Mouse (Mus musculus) liver, embryonic 14.5 days (tissue): Measurements from ENCODE around the gene Klk15. TPM values are rescaled to one million over a fixed set of nuclear protein-coding genes. Genes with fewer than 3 reads are reported as not detected.
"Not testable (repeated sequence)": the region's sequence is repeated elsewhere in the genome, so short reads cannot be mapped to it uniquely, and the experiment has no call there.

Experiments used
- ATAC-seq: fragments of 200-750 bp; cut with Nextera tagmentation; 2 replicates; pipeline ENCODE4 v1.8.0; 2017; ENCODE audit warnings: moderate number of reproducible peaks, mild to moderate bottlenecking, moderate library complexity; ENCODE audit not compliant: insufficient read depth
- DNase-seq, 3 experiments: peaks; one replicate each; pipeline ENCODE4 v3.0.0-alpha.2; 2012 to 2013; ENCODE audit warnings: low read depth in 3 of 3, low spot score in 3 of 3
- H3K27ac ChIP-seq: fragments of 300-500 bp; sonication (generic); 2 replicates; pipeline ENCODE4 v1.5.1; 2014; ENCODE audit warnings: moderate library complexity, mild to moderate bottlenecking, control low read depth, inconsistent platforms
- H3K27me3 ChIP-seq: fragments of 300-500 bp; sonication (generic); 2 replicates; pipeline ENCODE4 v1.6.1; 2014; ENCODE audit warnings: mild to moderate bottlenecking, low read length, moderate library complexity; ENCODE audit not compliant: control insufficient read depth, insufficient read depth
- H3K36me3 ChIP-seq: fragments of 300-500 bp; sonication (generic); replicated peaks from 2 replicates; pipeline ENCODE4 v1.6.1; 2014; ENCODE audit warnings: low read depth; ENCODE audit not compliant: control insufficient read depth, insufficient read depth
- H3K4me1 ChIP-seq, 2 experiments: fragments of 200-500 bp in 1 of 2; fragments of 300-500 bp in 1 of 2; sonication (generic) in 1 of 2; replicated peaks; 2 replicates each; pipeline ENCODE4 v1.6.1; 2012 to 2014; ENCODE audit warnings: antibody characterized with exemption in 1 of 2, inconsistent platforms in 1 of 2, low read length in 1 of 2; ENCODE audit not compliant: control insufficient read depth in 2 of 2, insufficient read depth in 2 of 2
- H3K4me2 ChIP-seq: fragments of 300-500 bp; sonication (generic); 2 replicates; pipeline ENCODE4 v1.6.1; 2014; ENCODE audit warnings: low read depth, mild to moderate bottlenecking, control low read depth, moderate library complexity
- H3K4me3 ChIP-seq, 2 experiments: fragments of 200-500 bp in 1 of 2; fragments of 300-500 bp in 1 of 2; sonication (generic) in 1 of 2; 2 replicates each; pipeline ENCODE4 v1.5.1; 2012 to 2014; ENCODE audit warnings: low read depth in 2 of 2, low read length in 2 of 2, mild to moderate bottlenecking in 2 of 2, control low read depth in 1 of 2, inconsistent platforms in 1 of 2, moderate library complexity in 1 of 2; ENCODE audit not compliant: insufficient read depth in 1 of 2
- H3K9ac ChIP-seq: fragments of 300-500 bp; sonication (generic); replicated peaks from 2 replicates; pipeline ENCODE4 v1.6.1; 2014; ENCODE audit warnings: mild to moderate bottlenecking, control low read depth, moderate library complexity
- H3K9me3 ChIP-seq: fragments of 300-500 bp; sonication (generic); 2 replicates; pipeline ENCODE4 v1.6.1; 2016; ENCODE audit warnings: low read length, mixed read lengths; ENCODE audit not compliant: control insufficient read depth
- CTCF ChIP-seq: IDR thresholded peaks from 2 replicates; pipeline ENCODE4 v1.5.1; 2016; ENCODE audit warnings: antibody characterized with exemption, low read depth, control low read depth
- EP300 ChIP-seq: IDR thresholded peaks from 2 replicates; pipeline ENCODE4 v1.6.1; 2016; ENCODE audit warnings: antibody characterized with exemption, low read depth
- WGBS: fragments of 180-500 bp; shearing (Covaris S2); extraction: QIAGEN DNeasy Blood & Tissue Kit; methylation state at CpG from one replicate; pipeline ENCODE4 v1.1.7; 2014; ENCODE audit not compliant: insufficient replicate concordance; 5-methylcytosine and 5-hydroxymethylcytosine counted together
- polyA plus RNA-seq, 2 experiments: library from polyadenylated mRNA; depleted of rRNA in 1 of 2; stranded (reverse) in 1 of 2; unstranded in 1 of 2; fragments of >200 nt; fragmentation: Nextera tagmentation in 1 of 2; extraction: Ambion mirVana in 1 of 2; gene quantifications; 2 replicates each; pipeline versions ENCODE4 v1.2.1 to v1.2.3; 2012 to 2014

The Klk15 gene
- polyA plus RNA-seq, 2 experiments = not detected

- Histone ChIP-seq H3K9me3 (no peaks in the 10 kb centered on the region), H3K4me2 (no peak overlapping the region), H3K4me3 (no peak overlapping the region), H3K9ac (no peak overlapping the region), H3K27ac (no peak overlapping the region), H3K27me3 (no peaks in the 10 kb centered on the region), H3K36me3 (no peaks in the 10 kb centered on the region), H3K4me1 (no peaks in the 10 kb centered on the region)
- ATAC-seq (no peak), DNase-seq (no peak)
- 43% methylated on average over 2 of the region's 2 CpGs for WGBS
- TF ChIP-seq CTCF = no peak
- TF ChIP-seq EP300 = no peak
Observed at GRCm38 (mm10) chr7:43967612-43968011, 34.1 kb downstream of the Klk15 start.

- H3K4me1 ChIP-seq, ATAC-seq, H3K4me3 ChIP-seq, H3K9me3 ChIP-seq, H3K36me3 ChIP-seq, H3K4me2 ChIP-seq, H3K27me3 ChIP-seq, H3K9ac ChIP-seq, H3K27ac ChIP-seq, DNase-seq: not testable (repeated sequence)
- whole genome bisulfite sequencing = 48% methylated on average over 1 of the region's 1 CpGs
Observed at GRCm38 (mm10) chr7:43975761-43976160, 42.2 kb downstream of the Klk15 start, which contains the start of gene Klk1b9. Klk1b9 (plus strand) TSS chr7:43976061.

GRCm38 (mm10) chr7:43985657-43986056 lies 52.1 kb downstream of the Klk15 start:
- Histone ChIP-seq H3K4me2 (no peak overlapping the region), H3K36me3 (no peaks in the 10 kb centered on the region), H3K27me3 (no peaks in the 10 kb centered on the region), H3K9ac (no peak overlapping the region), H3K4me3 (no peak overlapping the region), H3K27ac (no peak overlapping the region), H3K9me3 (no peaks in the 10 kb centered on the region), H3K4me1 (no peaks in the 10 kb centered on the region)
- no peak for DNase-seq
- ATAC-seq = no peak
- no peak for TF ChIP-seq EP300
- TF ChIP-seq CTCF = no peak

Other genes starting within 250 kb of the Klk15 start
- gene Klk14, start 243.3 kb upstream of the Klk15 start, polyA plus RNA-seq (2012; rRNA removed) = 0.04 and 0.05 TPM in 2 replicates
- not detected in 2 replicates for gene Klk14, start 243.3 kb upstream of the Klk15 start, polyA plus RNA-seq (2014; fragmentation: Nextera tagmentation; extraction: Ambion mirVana)
- 0.02 and 0.04 TPM in 2 replicates for gene Klk13, start 221.2 kb upstream of the Klk15 start, polyA plus RNA-seq (2012; rRNA removed)
- gene Klk13, start 221.2 kb upstream of the Klk15 start, polyA plus RNA-seq (2014; fragmentation: Nextera tagmentation; extraction: Ambion mirVana) = 0.06 TPM in 1 of 2 replicates, not detected in the other
- not detected in 2 replicates for gene Klk12, start 164.8 kb upstream of the Klk15 start, polyA plus RNA-seq (2012; rRNA removed)
- gene Klk12, start 164.8 kb upstream of the Klk15 start, polyA plus RNA-seq (2014; fragmentation: Nextera tagmentation; extraction: Ambion mirVana) = not detected in 2 replicates
- gene Klk11, start 159.1 kb upstream of the Klk15 start, polyA plus RNA-seq (2012; rRNA removed) = not detected in 2 replicates
- gene Klk11, start 159.1 kb upstream of the Klk15 start, polyA plus RNA-seq (2014; fragmentation: Nextera tagmentation; extraction: Ambion mirVana) = not detected in 2 replicates
- 0.02 and 0.10 TPM in 2 replicates for gene Klk10, start 152.7 kb upstream of the Klk15 start, polyA plus RNA-seq (2012; rRNA removed)
- not detected in 2 replicates for gene Klk10, start 152.7 kb upstream of the Klk15 start, polyA plus RNA-seq (2014; fragmentation: Nextera tagmentation; extraction: Ambion mirVana)
- not detected in 2 replicates for gene Klk9, start 141.8 kb upstream of the Klk15 start, polyA plus RNA-seq (2012; rRNA removed)
- not detected in 2 replicates for gene Klk9, start 141.8 kb upstream of the Klk15 start, polyA plus RNA-seq (2014; fragmentation: Nextera tagmentation; extraction: Ambion mirVana)
- 4.6 and 5.0 TPM in 2 replicates for gene Klk8, start 136.2 kb upstream of the Klk15 start, polyA plus RNA-seq (2012; rRNA removed)
- gene Klk8, start 136.2 kb upstream of the Klk15 start, polyA plus RNA-seq (2014; fragmentation: Nextera tagmentation; extraction: Ambion mirVana) = 8.4 and 10.0 TPM in 2 replicates
- 0.02 TPM in 1 of 2 replicates, not detected in the other for gene Klk7, start 122.4 kb upstream of the Klk15 start, polyA plus RNA-seq (2012; rRNA removed)
- gene Klk7, start 122.4 kb upstream of the Klk15 start, polyA plus RNA-seq (2014; fragmentation: Nextera tagmentation; extraction: Ambion mirVana) = not detected in 2 replicates
- gene Klk6, start 109.2 kb upstream of the Klk15 start, polyA plus RNA-seq (2012; rRNA removed) = not detected in 2 replicates
- not detected in 2 replicates for gene Klk6, start 109.2 kb upstream of the Klk15 start, polyA plus RNA-seq (2014; fragmentation: Nextera tagmentation; extraction: Ambion mirVana)
- gene Klk5, start 91.8 kb upstream of the Klk15 start, polyA plus RNA-seq (2012; rRNA removed) = not detected in 2 replicates
- not detected in 2 replicates for gene Klk5, start 91.8 kb upstream of the Klk15 start, polyA plus RNA-seq (2014; fragmentation: Nextera tagmentation; extraction: Ambion mirVana)
- not detected in 2 replicates for gene Klk4, start 52.6 kb upstream of the Klk15 start, polyA plus RNA-seq (2012; rRNA removed)
- not detected in 2 replicates for gene Klk4, start 52.6 kb upstream of the Klk15 start, polyA plus RNA-seq (2014; fragmentation: Nextera tagmentation; extraction: Ambion mirVana)
- gene Klk1b8, start 16.9 kb downstream of the Klk15 start, polyA plus RNA-seq (2012; rRNA removed) = not detected in 2 replicates
- not detected in 2 replicates for gene Klk1b8, start 16.9 kb downstream of the Klk15 start, polyA plus RNA-seq (2014; fragmentation: Nextera tagmentation; extraction: Ambion mirVana)
- not detected in 2 replicates for gene Klk1b1, start 33.0 kb downstream of the Klk15 start, polyA plus RNA-seq (2012; rRNA removed)
- gene Klk1b1, start 33.0 kb downstream of the Klk15 start, polyA plus RNA-seq (2014; fragmentation: Nextera tagmentation; extraction: Ambion mirVana) = not detected in 2 replicates
- not detected in 2 replicates for gene Klk1b9, start 42.3 kb downstream of the Klk15 start, polyA plus RNA-seq (2012; rRNA removed)
- not detected in 2 replicates for gene Klk1b9, start 42.3 kb downstream of the Klk15 start, polyA plus RNA-seq (2014; fragmentation: Nextera tagmentation; extraction: Ambion mirVana)
- gene Klk1b11, start 62.1 kb downstream of the Klk15 start, polyA plus RNA-seq (2012; rRNA removed) = not detected in 2 replicates
- not detected in 2 replicates for gene Klk1b11, start 62.1 kb downstream of the Klk15 start, polyA plus RNA-seq (2014; fragmentation: Nextera tagmentation; extraction: Ambion mirVana)
- not detected in 2 replicates for gene Klk1b26, start 78.4 kb downstream of the Klk15 start, polyA plus RNA-seq (2012; rRNA removed)
- not detected in 2 replicates for gene Klk1b26, start 78.4 kb downstream of the Klk15 start, polyA plus RNA-seq (2014; fragmentation: Nextera tagmentation; extraction: Ambion mirVana)
- 0.03 TPM in 1 of 2 replicates, not detected in the other for gene Klk1b27, start 118.5 kb downstream of the Klk15 start, polyA plus RNA-seq (2012; rRNA removed)
- not detected in 2 replicates for gene Klk1b27, start 118.5 kb downstream of the Klk15 start, polyA plus RNA-seq (2014; fragmentation: Nextera tagmentation; extraction: Ambion mirVana)
- not detected in 2 replicates for gene Klk1b21, start 168.6 kb downstream of the Klk15 start, polyA plus RNA-seq (2012; rRNA removed)
- not detected in 2 replicates for gene Klk1b21, start 168.6 kb downstream of the Klk15 start, polyA plus RNA-seq (2014; fragmentation: Nextera tagmentation; extraction: Ambion mirVana)
- not detected in 2 replicates for gene Klk1b22, start 178.9 kb downstream of the Klk15 start, polyA plus RNA-seq (2012; rRNA removed)
- gene Klk1b22, start 178.9 kb downstream of the Klk15 start, polyA plus RNA-seq (2014; fragmentation: Nextera tagmentation; extraction: Ambion mirVana) = not detected in 2 replicates
- not detected in 2 replicates for gene Klk1b16, start 203.0 kb downstream of the Klk15 start, polyA plus RNA-seq (2012; rRNA removed)
- not detected in 2 replicates for gene Klk1b16, start 203.0 kb downstream of the Klk15 start, polyA plus RNA-seq (2014; fragmentation: Nextera tagmentation; extraction: Ambion mirVana)